Mouse (Mus musculus): Measurements from ENCODE around the gene 4930568D16Rik.

Gene 4930568D16Rik

GRCm38 (mm10) chr2:35349184-35349583, 18.3 kb downstream of the 4930568D16Rik start:
- in situ Hi-C loops (cut with MboI; ENCODE audit: low sequenced_read_pairs), result loop anchor here (5.0 kb wide), 1 partner anchor 52 kb away; no protein-coding TSS in a partner anchor

GRCm38 (mm10) chr2:35345984-35346383, 21.5 kb downstream of the 4930568D16Rik start:
- in situ Hi-C loops (cut with MboI; ENCODE audit: low sequenced_read_pairs), result loop anchor here (5.0 kb wide), 1 partner anchor 49 kb away; no protein-coding TSS in a partner anchor

GRCm38 (mm10) chr2:35342605-35343004, 24.9 kb downstream of the 4930568D16Rik start:
- in situ Hi-C loops (cut with MboI; ENCODE audit: low sequenced_read_pairs), result no loop called here

- in situ Hi-C loops (cut with MboI; ENCODE audit: low sequenced_read_pairs), result no loop called here
Measured at GRCm38 (mm10) chr2:35338707-35339106, 28.8 kb downstream of the 4930568D16Rik start.

- in situ Hi-C loops (cut with MboI; ENCODE audit: low sequenced_read_pairs), result no loop called here
Measured at GRCm38 (mm10) chr2:35338036-35338435, 29.5 kb downstream of the 4930568D16Rik start.

- in situ Hi-C loops (cut with MboI; ENCODE audit: low sequenced_read_pairs), result no loop called here
Measured at GRCm38 (mm10) chr2:35337419-35337818, 30.1 kb downstream of the 4930568D16Rik start.

- in situ Hi-C loops (cut with MboI; ENCODE audit: low sequenced_read_pairs), result no loop called here
Measured at GRCm38 (mm10) chr2:35336388-35337280, 30.9 kb downstream of the 4930568D16Rik start, which contains the start of gene Stom. Gene Stom, minus strand, starts transcription at chr2:35336976.

- in situ Hi-C loops (cut with MboI; ENCODE audit: low sequenced_read_pairs), result no loop called here
Measured at GRCm38 (mm10) chr2:35335620-35336019, 31.9 kb downstream of the 4930568D16Rik start.

GRCm38 (mm10) chr2:35333670-35334069, 33.9 kb downstream of the 4930568D16Rik start:
- in situ Hi-C loops (cut with MboI; ENCODE audit: low sequenced_read_pairs), result no loop called here

GRCm38 (mm10) chr2:35331205-35331604, 36.3 kb downstream of the 4930568D16Rik start:
- in situ Hi-C loops (cut with MboI; ENCODE audit: low sequenced_read_pairs), result no loop called here

GRCm38 (mm10) chr2:35329061-35329460, 38.5 kb downstream of the 4930568D16Rik start:
- in situ Hi-C loops (cut with MboI; ENCODE audit: low sequenced_read_pairs), result no loop called here

GRCm38 (mm10) chr2:35328064-35328792, 39.3 kb downstream of the 4930568D16Rik start:
- in situ Hi-C loops (cut with MboI; ENCODE audit: low sequenced_read_pairs), result no loop called here

- in situ Hi-C loops (cut with MboI; ENCODE audit: low sequenced_read_pairs), result no loop called here
Measured at GRCm38 (mm10) chr2:35327583-35327982, 39.9 kb downstream of the 4930568D16Rik start.

GRCm38 (mm10) chr2:35326931-35327330, 40.6 kb downstream of the 4930568D16Rik start:
- in situ Hi-C loops (cut with MboI; ENCODE audit: low sequenced_read_pairs), result no loop called here

GRCm38 (mm10) chr2:35325930-35326329, 41.6 kb downstream of the 4930568D16Rik start:
- in situ Hi-C loops (cut with MboI; ENCODE audit: low sequenced_read_pairs), result no loop called here

- in situ Hi-C loops (cut with MboI; ENCODE audit: low sequenced_read_pairs), result no loop called here
Measured at GRCm38 (mm10) chr2:35322404-35323164, 44.9 kb downstream of the 4930568D16Rik start.

GRCm38 (mm10) chr2:35320399-35320798, 47.1 kb downstream of the 4930568D16Rik start:
- in situ Hi-C loops (cut with MboI; ENCODE audit: low sequenced_read_pairs), result no loop called here

GRCm38 (mm10) chr2:35318405-35318804, 49.1 kb downstream of the 4930568D16Rik start:
- in situ Hi-C loops (cut with MboI; ENCODE audit: low sequenced_read_pairs), result no loop called here

GRCm38 (mm10) chr2:35317604-35318003, 49.9 kb downstream of the 4930568D16Rik start:
- in situ Hi-C loops (cut with MboI; ENCODE audit: low sequenced_read_pairs), result no loop called here

- in situ Hi-C loops (cut with MboI; ENCODE audit: low sequenced_read_pairs), result no loop called here
Measured at GRCm38 (mm10) chr2:35314300-35314699, 53.2 kb downstream of the 4930568D16Rik start.
